In the genomic region with DNA sequence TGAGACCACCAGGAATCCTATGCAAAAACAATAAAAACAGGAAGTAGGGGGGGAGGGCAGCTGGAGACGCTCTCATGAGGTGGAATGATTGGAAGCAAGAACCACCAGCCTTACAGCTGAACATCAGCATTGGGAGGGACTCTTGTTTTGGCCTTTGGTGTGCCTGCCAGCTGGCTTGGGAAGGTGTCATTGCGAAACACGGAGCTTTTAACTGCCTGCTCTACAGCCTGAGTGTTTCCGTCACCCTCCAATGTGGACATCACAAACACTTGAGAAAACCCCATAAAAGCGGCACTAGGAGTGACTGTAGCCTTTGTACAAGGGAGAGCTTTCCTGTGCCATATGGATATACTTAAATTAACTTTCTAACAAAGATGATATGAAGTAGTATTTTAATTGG, we compare ENCODE assay signal across 10 mouse cellular contexts. TPM values are rescaled to one million over a fixed set of nuclear protein-coding genes. Genes with fewer than 3 reads are reported as not detected.
DNase-seq lines count a peak whose midpoint lies in the region; TF ChIP-seq lines count a peak whose summit lies in the region.
"Had no signal": no experiment of that assay in that cellular context is flagged by ENCODE, and none has a peak within 500 bp of the region (broad histone marks: within the 10 kb centered on the region; RNA-seq: fewer than 3 reads in every experiment).

No protein-coding gene starts in this region.

- no peaks in the 10 kb centered on the region for H3K79me2 ChIP-seq in C2C12 (ENCODE audit: control insufficient read depth, insufficient read depth)

- no peak overlapping the region for H3K27ac ChIP-seq in forebrain, embryonic 10.5 days
- H3K27ac ChIP-seq: embryonic facial prominence, embryonic 13.5 days; limb, embryonic 15.5 days had no signal

- no peak overlapping the region for H3ac ChIP-seq in C2C12 (ENCODE audit: control insufficient read depth, insufficient read length, low read depth)

- no peak overlapping the region for H3K4me3 ChIP-seq in C2C12 (ENCODE audit: insufficient read depth, poor library complexity, severe bottlenecking)
- H3K4me3 ChIP-seq in forebrain, embryonic 10.5 days: no peak overlapping the region
- H3K4me3 ChIP-seq: embryonic facial prominence, embryonic 13.5 days; limb, embryonic 15.5 days had no signal

- WGBS in forebrain, embryonic 10.5 days: 80% methylated on average over 5 of the region's 5 CpGs

- DNase-seq in adrenal gland, adult 2 months: peak; percentile 81
- peak; percentile 87 to 88 for DNase-seq in heart, adult 9 months (ENCODE audit: low spot score in 2 of 2)
- peak; percentile 90 for DNase-seq in lung, postnatal 36 days
- DNase-seq in forebrain, embryonic 10.5 days (ENCODE audit: extremely low spot score, low spot score): no peak
- DNase-seq in layer of hippocampus, adult 11-12 months (ENCODE audit: low spot score): no peak
- no peak for DNase-seq in layer of hippocampus, adult 8-10 months (ENCODE audit: low spot score in 2 of 2)

- H3K4me1 ChIP-seq in forebrain, embryonic 10.5 days: no peaks in the 10 kb centered on the region

- H3K9me3 ChIP-seq in forebrain, embryonic 10.5 days: 0 out of 2 replicates have a peak, but pooled peaks cover 3% of the 10 kb centered on the region
- H3K9me3 ChIP-seq: embryonic facial prominence, embryonic 13.5 days; limb, embryonic 15.5 days had no signal

- TF ChIP-seq CTCF in C2C12 (IDR thresholded peaks at IDR 0.05; ENCODE audit: control insufficient read depth, insufficient read depth, insufficient read length): no peak

- H3K36me3 ChIP-seq in C2C12 (ENCODE audit: control insufficient read depth, insufficient read depth): no peaks in the 10 kb centered on the region
- no peaks in the 10 kb centered on the region for H3K36me3 ChIP-seq in forebrain, embryonic 10.5 days (replicated peaks)
- H3K36me3 ChIP-seq: embryonic facial prominence, embryonic 13.5 days; limb, embryonic 15.5 days had no signal

- H3K27me3 ChIP-seq in C2C12 (ENCODE audit: control insufficient read depth, insufficient read depth, insufficient read length): no peaks in the 10 kb centered on the region
- no peaks in the 10 kb centered on the region for H3K27me3 ChIP-seq in forebrain, embryonic 10.5 days (ENCODE audit: poor library complexity, severe bottlenecking)
- H3K27me3 ChIP-seq: embryonic facial prominence, embryonic 13.5 days; limb, embryonic 15.5 days; Patski had no signal

- H3K79me3 ChIP-seq in C2C12 (ENCODE audit: low read depth): no peaks in the 10 kb centered on the region

TF ChIP-seq in C2C12, 6 proteins besides CTCF, POLR2A, EP300 and RAD21:
- TF ChIP-seq USF1 (IDR thresholded peaks at IDR 0.05; ENCODE audit: low read depth) (no peak), MYOG (IDR thresholded peaks at IDR 0.05; ENCODE audit: control insufficient read depth, extremely low read depth, insufficient read length) (no peak), CEBPB (IDR thresholded peaks at IDR 0.05; ENCODE audit: low read depth) (peak; percentile 54)
TF ChIP-seq in C2C12: peak in this region for 1.

RNA-seq across cellular contexts. Expression of a gene that starts 5.4 kb away (rescaled TPM):
- polyA plus RNA-seq in C2C12 (2012; fragmentation: generic; extraction: Trizol): 1.2 TPM
- 10 to 100 TPM; 20.2 to 24.0 TPM for total RNA-seq in adrenal gland, adult 2 months (2021)
- 1.7 and 2.2 TPM in 2 replicates for polyA plus RNA-seq in adrenal gland, adult 2 months (2012; rRNA removed)
- polyA plus RNA-seq in forebrain, embryonic 10.5 days (2016; fragmentation: Nextera tagmentation; extraction: Ambion mirVana): 0.48 and 0.68 TPM in 2 replicates
- total RNA-seq in layer of hippocampus, adult 8-10 months (2022): 100 to 1,000 TPM in 2 of 4 experiments, 10 to 100 TPM in 2; 73.4 to 112 (median 96.0) TPM

Comparison
In these comparisons a context has a peak if more than half of its experiments do, and no peak if none do; other contexts are left out.
1. DNase-seq: peak in adrenal gland, adult 2 months (single experiment), heart, adult 9 months (2 of 2) and lung, postnatal 36 days (single experiment); none in forebrain, embryonic 10.5 days (single experiment), layer of hippocampus, adult 11-12 months (single experiment) and layer of hippocampus, adult 8-10 months (0 of 2).